Mouse (Mus musculus) hematopoietic stem cell, adult 5-6 weeks (primary cell): ENCODE measurements at regions not wholly inside any gene's neighbourhood (a gene's known extent, or its start where the extent isn't known, plus 50 kb on each side); places are given as distances from the start of the nearest gene placed in this dataset.

ENCODE experiments used
- ATAC-seq, 2 experiments: fragments of 125-278 bp in 1 of 2; replicated peaks in 1 of 2; 2 replicates each; pipeline ENCODE4 v1.8.0; 2016 to 2017; ENCODE audit warnings: inconsistent platforms in 2 of 2, mild to moderate bottlenecking in 2 of 2, moderate number of reproducible peaks in 2 of 2, low read depth in 1 of 2, moderate TSS enrichment in 1 of 2; ENCODE audit not compliant: low FRiP score in 2 of 2, poor library complexity in 2 of 2, severe bottlenecking in 2 of 2, insufficient read depth in 1 of 2, low TSS enrichment in 1 of 2

DNA sequence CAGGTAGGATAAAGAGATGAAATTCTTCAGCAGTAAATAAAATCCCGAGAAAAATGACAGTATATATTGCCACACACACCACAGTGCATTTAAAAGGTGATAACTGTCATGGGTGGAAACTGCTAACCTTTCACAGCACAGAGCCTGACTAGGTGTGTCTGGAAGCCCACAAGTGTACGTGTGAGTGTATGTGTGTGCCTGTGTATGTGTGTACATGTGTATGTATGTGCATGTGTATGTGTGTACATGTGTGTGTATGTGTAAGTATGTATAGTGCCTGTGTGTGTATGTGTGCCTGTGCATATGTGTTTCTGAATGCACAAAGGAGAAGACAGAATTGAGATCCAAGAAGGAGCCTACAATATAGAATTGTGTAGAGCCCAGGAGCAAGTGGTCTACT is 485.4 kb downstream of the 1700129C05Rik start:
- ATAC-seq: no peak

GRCm38 (mm10) chr14:58656935-58657238 is 485.8 kb downstream of the 1700129C05Rik start:
- ATAC-seq: no peak

DNA sequence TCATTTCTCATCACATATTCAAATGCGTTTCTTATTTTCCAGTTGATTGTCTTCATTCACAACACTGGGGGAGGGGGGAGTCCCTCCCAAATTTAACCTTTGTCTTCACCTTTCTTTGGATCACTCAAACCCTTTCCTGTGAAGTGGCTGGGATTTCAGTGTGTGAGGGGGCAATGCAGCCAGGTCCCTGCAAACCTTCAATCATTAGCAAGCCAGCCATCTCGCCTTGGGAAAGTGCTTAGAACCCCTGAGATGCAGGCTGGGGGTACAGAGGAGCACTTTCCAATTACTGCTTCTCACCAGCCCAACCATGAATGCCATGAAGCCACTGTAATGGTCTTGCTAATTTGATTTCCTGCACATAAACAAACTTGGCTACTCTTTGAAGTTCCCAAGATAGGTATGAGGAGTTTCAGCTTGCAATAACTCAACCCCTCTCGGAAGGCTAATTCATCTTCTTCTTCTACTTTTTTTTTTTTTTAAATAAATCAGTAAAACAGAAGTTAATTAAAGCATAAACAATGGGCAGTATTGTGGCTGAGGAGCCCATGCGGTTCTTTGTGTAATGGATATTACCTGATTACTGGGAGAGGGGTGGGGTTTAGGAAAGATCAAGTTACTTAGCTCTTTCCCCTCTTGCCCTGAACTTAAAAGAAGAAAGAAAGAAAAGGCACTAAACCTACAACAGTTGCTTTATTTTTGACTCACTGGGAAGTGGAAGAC is 486.3 kb downstream of the 1700129C05Rik start:
- ATAC-seq: no peak

DNA sequence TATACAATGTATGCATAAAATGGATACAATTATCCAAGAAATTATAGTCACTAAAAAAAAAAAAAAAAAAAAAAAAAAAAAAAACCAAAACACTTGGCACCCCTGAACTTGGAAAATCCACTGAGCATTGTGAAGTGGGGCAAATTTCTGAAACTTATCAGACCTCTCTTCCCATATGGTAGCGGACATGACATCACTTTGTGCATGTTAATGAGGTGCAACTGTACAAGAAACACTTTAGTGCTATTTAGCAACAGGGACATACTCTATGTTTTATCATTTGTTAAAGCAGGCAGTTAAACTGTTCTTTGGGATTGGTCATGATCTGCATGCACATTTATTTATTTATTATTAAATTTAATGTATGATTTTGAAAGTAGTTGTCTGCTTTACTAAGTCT is 489.7 kb downstream of the 1700129C05Rik start:
- no peak for ATAC-seq

DNA sequence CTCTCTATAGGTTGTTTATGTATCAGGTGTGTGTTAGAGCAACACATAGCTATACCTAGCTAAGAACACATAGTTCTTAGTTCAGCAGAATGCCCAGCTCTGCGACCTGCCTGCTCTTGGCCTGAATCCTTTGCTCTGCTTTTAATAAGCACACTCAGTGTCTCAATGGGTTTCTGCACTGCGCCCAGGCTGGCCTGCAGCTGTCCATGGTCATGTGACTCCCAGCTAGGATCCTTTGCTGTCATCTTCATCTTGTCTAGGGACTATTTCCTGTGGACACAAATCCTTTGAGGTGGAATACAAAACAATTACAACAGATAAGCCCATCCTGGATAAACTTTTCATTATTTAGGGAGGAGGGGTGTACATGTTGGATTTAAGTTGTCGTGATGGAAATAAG is 490.7 kb downstream of the 1700129C05Rik start:
- no peak for ATAC-seq

- ATAC-seq: no peak
These were observed 491.5 kb downstream of the 1700129C05Rik start for GRCm38 (mm10) chr14:58651210-58651609.

GRCm38 (mm10) chr14:58638337-58638696 is 504.4 kb downstream of the 1700129C05Rik start:
- ATAC-seq: no peak

GRCm38 (mm10) chr14:58637405-58638336 is 505.0 kb downstream of the 1700129C05Rik start:
- no peak for ATAC-seq

- ATAC-seq: no peak
These were observed 511.5 kb downstream of the 1700129C05Rik start for GRCm38 (mm10) chr14:58631221-58631620.

- no peak for ATAC-seq
These were observed 514.4 kb downstream of the 1700129C05Rik start for GRCm38 (mm10) chr14:58628266-58628665.

- no peak for ATAC-seq
These were observed 516.0 kb downstream of the 1700129C05Rik start for GRCm38 (mm10) chr14:58626506-58627256.

- ATAC-seq: no peak
These were observed 522.5 kb downstream of the 1700129C05Rik start for GRCm38 (mm10) chr14:58620186-58620585.

- no peak for ATAC-seq
These were observed 525.0 kb downstream of the 1700129C05Rik start for GRCm38 (mm10) chr14:58617656-58618055.

DNA sequence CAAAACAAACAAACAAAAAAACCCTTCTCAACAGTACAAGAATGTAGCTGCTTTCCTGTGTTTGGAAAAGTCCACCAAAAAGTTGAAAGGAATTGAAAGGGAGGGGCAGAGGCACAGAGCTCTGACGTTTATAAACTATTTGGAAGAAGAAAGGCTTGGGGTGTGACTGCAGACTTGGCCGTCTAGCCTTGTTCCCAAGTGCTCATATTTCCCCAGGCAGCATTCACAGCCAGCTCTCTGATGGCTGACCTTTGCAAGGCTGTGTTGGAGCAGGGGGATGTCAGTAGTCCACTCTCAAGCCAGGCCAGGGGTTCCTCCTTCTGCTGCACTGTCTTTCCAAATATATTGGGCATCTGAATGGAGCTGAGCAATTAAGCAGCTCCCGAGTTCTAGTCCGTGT is 534.5 kb downstream of the 1700129C05Rik start:
- ATAC-seq: no peak

DNA sequence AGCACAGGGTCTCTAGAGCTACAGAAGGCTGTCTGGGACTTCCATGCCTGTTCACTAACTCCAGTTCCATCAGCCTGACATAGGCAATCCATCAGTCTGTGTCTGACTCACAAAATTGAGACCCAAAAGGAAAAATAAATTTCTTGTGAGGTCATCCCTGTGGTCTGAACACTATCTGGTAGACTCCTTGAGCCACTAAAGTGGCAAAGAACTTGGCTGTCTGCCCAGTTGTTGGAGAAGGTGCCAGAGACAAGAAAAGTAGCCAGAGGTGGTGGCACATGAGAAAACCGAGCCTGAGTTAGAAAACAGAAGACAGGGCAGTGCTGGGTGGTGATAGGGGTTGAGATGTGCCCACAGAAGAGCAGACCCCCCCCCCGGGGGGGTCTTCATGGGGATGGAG is 535.0 kb downstream of the 1700129C05Rik start:
- no peak for ATAC-seq

- no peak for ATAC-seq
These were observed 535.2 kb downstream of the Fgf9 start for GRCm38 (mm10) chr14:58605529-58605928.

- no peak for ATAC-seq
These were observed 528.5 kb downstream of the Fgf9 start for GRCm38 (mm10) chr14:58598867-58599266.

- ATAC-seq: no peak
These were observed 527.5 kb downstream of the Fgf9 start for GRCm38 (mm10) chr14:58597810-58598209.
